Mouse (Mus musculus) layer of hippocampus, adult 2 months (tissue): ENCODE measurements around the gene Ddx54. TPM values are rescaled to one million over a fixed set of nuclear protein-coding genes. Genes with fewer than 3 reads are reported as not detected.
A peak's percentile ranks its signal among the peaks of the same experiment; 100 is the strongest.

ENCODE experiments used
- DNase-seq, 2 experiments: peaks; one replicate each; pipeline ENCODE4 v3.0.0; 2022; ENCODE audit warnings: low spot score in 2 of 2
- H3K27ac ChIP-seq: fragments of 200-600 bp; 2 replicates; pipeline ENCODE4 v1.8.1; 2022
- H3K4me3 ChIP-seq: fragments of 200-600 bp; 2 replicates; pipeline ENCODE4 v1.8.1; 2022; ENCODE audit warnings: mild to moderate bottlenecking
- CTCF ChIP-seq: fragments of 200-600 bp; conservative IDR thresholded peaks from 2 replicates; pipeline ENCODE4 v1.8.1; 2022; ENCODE audit warnings: antibody characterized with exemption, mild to moderate bottlenecking, moderate library complexity
- total RNA-seq, 2 experiments: library from RNA; stranded (reverse); gene quantifications; 2 replicates each; pipeline ENCODE4 v1.2.3; 2021

Gene Ddx54
- total RNA-seq, 2 experiments from 2014 or later, result 36.8 to 37.2 TPM

- H3K4me3 ChIP-seq, result no peak overlapping the region
- no peak overlapping the region for H3K27ac ChIP-seq
- no peak for DNase-seq
- no peak for TF ChIP-seq CTCF
Measured at GRCm38 (mm10) chr5:120624427-120624826, 11.9 kb downstream of the Ddx54 start.

DNA sequence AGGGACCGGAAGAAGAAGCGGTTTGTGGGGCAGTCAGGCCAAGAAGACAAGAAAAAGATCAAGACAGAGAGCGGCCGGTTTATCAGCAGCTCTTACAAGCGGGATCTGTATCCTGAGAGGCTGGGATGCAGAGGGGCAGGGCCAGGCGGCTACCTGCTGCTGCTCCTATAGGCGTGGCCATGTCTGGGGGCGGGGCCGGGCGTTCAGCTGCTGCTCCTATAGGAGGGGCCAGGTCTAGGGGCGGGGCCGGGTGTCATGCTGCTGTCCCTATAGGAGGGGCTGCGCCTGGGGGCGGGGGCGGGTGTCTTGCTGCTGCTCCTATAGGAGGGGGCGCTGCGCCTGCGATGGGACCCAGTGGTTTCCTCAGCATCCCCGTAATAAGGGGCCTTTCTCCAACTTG is 13.9 kb downstream of the Ddx54 start:
- no peak for TF ChIP-seq CTCF
- Histone ChIP-seq H3K4me3 (no peak overlapping the region), H3K27ac (no peak overlapping the region)
- no peak for DNase-seq

DNA sequence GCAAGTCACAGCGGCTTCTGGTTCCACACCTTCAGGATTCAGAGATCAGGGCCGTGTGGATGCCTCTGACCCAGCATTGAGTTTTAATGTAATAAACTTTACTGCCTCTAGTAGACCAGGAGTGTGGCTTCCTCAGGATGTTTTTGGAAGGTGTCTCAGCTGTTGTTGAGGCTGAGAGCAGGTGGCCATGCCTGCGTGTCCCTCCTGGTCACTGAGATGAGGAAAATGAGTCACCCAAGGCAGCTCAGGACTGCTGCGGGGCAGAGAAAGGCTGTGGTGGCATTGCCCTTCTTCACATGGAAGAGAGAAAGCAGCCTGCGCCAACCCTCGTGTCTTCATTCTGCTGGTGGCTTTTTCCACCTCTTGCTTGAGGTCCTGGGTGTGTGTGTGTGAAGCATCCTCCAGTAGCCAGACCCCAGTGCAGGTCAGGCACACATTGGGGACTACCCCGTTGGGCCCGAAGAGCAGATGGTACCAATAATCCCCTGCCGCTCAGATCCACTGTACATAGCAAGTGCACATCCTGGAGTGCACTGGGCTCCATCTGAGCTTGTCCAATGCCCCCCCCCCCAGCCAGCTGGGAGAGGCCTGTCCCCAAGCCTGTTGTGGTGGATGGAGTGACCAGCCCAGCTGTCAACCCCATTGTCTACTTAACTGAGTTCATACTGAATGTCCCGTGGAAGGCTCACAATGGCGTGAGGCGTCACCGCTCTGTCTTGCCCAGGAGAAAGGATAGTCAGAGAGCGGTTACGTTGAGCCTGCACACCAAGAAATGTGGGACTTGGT is 15.2 kb downstream of the Ddx54 start:
- Histone ChIP-seq H3K4me3 (no peak overlapping the region), H3K27ac (no peak overlapping the region)
- no peak for DNase-seq
- no peak for TF ChIP-seq CTCF

GRCm38 (mm10) chr5:120628624-120629023 is 16.1 kb downstream of the Ddx54 start:
- no peak overlapping the region for H3K4me3 ChIP-seq
- no peak overlapping the region for H3K27ac ChIP-seq
- no peak for DNase-seq
- no peak for TF ChIP-seq CTCF

DNA sequence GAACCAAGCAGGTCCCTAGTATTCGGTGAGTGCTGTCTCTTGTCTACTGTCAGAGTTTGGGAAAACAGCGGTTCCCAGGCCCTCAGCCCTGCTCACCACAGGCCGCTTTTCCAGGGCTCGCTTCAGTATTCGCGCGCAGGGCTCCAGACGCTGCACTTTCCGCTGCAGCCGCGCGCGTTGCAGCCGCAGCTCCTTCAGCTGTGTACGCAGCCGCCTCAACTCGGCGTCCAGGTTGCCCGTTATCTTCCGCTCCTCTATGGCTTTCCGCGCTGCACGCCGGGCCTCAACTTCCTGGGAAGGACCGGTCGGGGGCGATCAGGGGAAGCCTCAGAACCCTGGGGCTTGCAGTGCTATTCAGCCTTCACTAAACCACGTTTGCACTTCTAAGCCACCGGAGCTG is 18.6 kb downstream of the Ddx54 start:
- Histone ChIP-seq H3K27ac (no peak overlapping the region), H3K4me3 (no peak overlapping the region; the same call in 1 of the 2 replicates)
- no peak for TF ChIP-seq CTCF
- no peak for DNase-seq

DNA sequence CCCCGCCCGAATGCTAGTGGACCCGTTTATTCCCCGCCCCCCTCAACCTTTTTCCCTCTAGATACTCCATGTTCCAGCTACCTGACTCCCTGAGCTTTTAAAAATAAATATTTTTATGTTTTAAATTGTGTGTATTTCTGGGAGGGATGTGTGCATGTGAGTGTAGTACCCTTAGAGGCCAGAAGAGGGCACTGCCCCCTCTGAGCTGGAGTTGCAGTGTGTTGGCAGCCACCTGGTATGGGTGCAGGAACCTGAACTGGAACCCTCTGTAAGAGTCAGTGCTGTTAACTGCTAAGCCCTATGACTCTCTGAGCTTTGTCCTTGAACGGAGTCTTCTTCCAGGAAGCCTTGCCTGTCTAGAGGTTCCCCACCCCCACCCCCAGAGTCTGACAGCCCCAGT is 19.4 kb downstream of the Ddx54 start:
- DNase-seq, result no peak
- Histone ChIP-seq H3K27ac (no peak overlapping the region), H3K4me3 (no peak overlapping the region)
- peak; percentile 50 for TF ChIP-seq CTCF

DNA sequence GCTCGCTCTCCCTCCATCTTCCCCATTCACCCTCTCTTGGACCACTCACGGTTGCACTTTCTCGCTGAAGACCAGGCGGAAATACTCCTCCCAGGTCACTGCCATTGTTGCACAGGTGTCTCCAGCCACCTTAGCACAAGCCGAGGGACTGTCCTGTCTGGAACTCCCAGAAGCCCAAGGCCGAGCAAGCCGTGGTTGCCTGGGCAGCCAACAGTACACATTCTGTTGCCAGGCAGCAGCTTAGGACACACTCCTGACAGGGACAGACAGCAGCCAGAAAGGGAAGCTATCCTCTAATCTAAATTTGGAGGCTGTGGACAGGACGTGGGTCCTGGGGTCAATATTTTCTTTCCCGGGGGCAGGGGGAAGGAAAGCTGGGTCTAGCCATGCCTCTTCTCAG is 21.6 kb downstream of the Ddx54 start, which contains the start of gene Cfap73:
Gene Cfap73 (minus strand): TSS at position 105 of the 400 bp plus-strand sequence.
- H3K4me3 ChIP-seq, result no peak within 1 kb of the TSS
- no peak within 1 kb of the TSS for H3K27ac ChIP-seq
- no peak for DNase-seq
- no peak for TF ChIP-seq CTCF

- TF ChIP-seq CTCF, result no peak
- Histone ChIP-seq H3K27ac (no peak overlapping the region), H3K4me3 (no peak overlapping the region)
- no peak for DNase-seq
Measured at GRCm38 (mm10) chr5:120634860-120635259, 22.3 kb downstream of the Ddx54 start.

DNA sequence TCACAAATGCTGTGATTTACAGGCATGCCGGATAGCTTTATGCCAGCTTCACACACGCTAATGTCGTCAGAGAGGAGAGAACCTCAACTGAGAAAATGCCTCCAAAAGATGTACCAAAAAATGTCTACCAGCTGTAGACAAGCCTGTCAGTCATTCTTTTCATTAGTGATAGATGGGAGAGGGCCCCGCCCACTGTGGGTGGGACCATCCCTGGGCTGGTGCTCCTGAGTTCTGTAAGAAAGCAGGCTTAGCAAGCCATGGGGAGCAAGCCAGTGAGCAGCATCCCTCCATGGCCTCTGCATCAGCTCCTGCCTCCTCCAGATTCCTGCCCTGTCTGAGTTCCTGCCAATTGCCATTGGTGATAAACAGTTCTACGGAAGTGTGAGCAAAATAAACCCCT is 23.1 kb downstream of the Ddx54 start:
- no peak overlapping the region for H3K27ac ChIP-seq

DNA sequence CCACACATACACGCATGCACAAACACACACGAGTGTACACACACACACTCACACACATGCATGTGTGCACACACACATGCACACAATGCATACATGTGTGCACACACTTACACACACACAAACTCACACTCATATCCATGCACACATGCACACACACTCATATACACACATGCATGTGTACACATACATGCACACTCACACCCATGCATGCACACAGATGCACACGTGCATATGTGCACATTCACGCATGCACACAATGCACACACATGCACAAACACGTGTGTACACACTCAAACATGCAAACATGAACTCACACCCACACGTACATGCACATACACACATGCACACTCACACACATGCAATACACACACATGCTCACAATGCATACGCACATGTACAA is 27.6 kb downstream of the Ddx54 start:
- H3K27ac ChIP-seq, result peak overlapping the region; percentile 77
- no peak for DNase-seq
- no peak for TF ChIP-seq CTCF
- H3K4me3 ChIP-seq, result no peak overlapping the region

More for the DNA sequence above, 23.1 kb downstream of the Ddx54 start:
- no peak overlapping the region for H3K4me3 ChIP-seq
- no peak for TF ChIP-seq CTCF
- DNase-seq, result no peak

DNA sequence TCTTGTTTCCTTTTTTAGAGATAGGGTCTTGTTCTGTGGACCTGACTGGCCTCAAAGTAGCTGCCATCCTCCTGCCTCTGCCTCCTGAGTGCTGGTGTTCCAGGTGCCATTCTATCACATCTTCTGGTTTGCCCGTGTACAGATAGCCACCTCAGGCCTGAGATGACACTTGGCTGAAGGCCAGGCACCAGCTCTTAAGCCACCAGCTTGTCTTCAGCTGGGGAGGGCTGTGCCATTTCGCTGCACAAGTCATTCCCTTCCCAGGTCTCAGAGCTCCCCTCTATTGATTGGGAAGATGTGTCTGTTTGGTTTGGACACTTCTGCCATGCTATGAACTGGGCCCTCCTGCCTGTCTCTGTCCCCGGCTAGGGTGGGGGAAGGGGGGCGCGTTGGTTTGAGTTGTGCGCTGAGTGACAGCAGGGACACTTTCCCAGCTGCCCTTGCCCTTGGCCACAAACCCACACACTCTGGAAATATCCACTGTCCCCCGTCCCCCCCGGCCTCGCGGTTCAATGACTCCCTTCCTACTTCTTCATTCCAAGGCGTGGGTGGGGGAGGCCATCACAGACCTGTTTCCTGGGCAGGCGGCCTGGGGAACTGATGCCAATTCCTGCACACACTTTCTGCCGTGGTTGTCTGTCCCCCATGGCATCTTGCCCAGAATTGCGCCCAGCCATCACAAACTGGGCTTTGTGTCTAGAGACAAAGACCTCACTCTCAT is 31.0 kb downstream of the Ddx54 start:
- Histone ChIP-seq H3K27ac (no peak overlapping the region), H3K4me3 (no peak overlapping the region)
- no peak for DNase-seq
- no peak for TF ChIP-seq CTCF

- no peak for TF ChIP-seq CTCF
- no peak overlapping the region for H3K4me3 ChIP-seq
- H3K27ac ChIP-seq, result no peak overlapping the region
- DNase-seq, result no peak
Measured at GRCm38 (mm10) chr5:120644227-120644626, 31.7 kb downstream of the Ddx54 start.

- TF ChIP-seq CTCF, result no peak
Measured at GRCm38 (mm10) chr5:120645851-120646250, 33.3 kb downstream of the Ddx54 start.

DNA sequence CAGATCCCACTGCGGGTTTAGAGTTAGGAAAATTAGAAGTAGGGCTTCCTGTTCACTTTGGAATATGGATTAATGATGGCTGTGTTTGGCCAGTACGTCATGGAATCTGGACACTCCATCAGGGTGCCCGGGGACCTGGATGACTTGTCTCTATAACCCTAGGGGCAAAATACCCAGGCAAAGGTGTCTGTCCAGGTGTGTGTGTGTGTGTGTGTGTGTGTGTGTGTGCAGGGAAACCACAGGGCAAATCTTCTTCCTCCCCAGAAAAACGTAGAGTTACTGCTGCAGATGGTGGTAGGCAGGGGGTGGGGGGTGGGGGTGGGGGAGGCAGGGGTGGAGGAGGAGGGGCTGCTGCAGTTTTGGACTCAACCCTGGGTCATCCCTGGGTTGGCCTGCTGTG is 34.8 kb downstream of the Ddx54 start:
- TF ChIP-seq CTCF, result no peak
- DNase-seq, result no peak
- Histone ChIP-seq H3K4me3 (no peak overlapping the region), H3K27ac (no peak overlapping the region; the same call in 1 of the 2 replicates)

More at GRCm38 (mm10) chr5:120645851-120646250, 33.3 kb downstream of the Ddx54 start:
- Histone ChIP-seq H3K4me3 (no peak overlapping the region), H3K27ac (no peak overlapping the region)
- DNase-seq, result no peak
